Mouse (Mus musculus) neural tube, embryonic 15.5 days (tissue): ENCODE measurements around the gene Zfp276. TPM values are rescaled to one million over a fixed set of nuclear protein-coding genes. Genes with fewer than 3 reads are reported as not detected.
A peak's percentile ranks its signal among the peaks of the same experiment; 100 is the strongest.

ENCODE experiments used
- ATAC-seq: fragments of 200-750 bp; cut with Nextera tagmentation; 2 replicates; pipeline ENCODE4 v1.8.0; 2017; ENCODE audit warnings: mild to moderate bottlenecking, moderate TSS enrichment, moderate library complexity; ENCODE audit not compliant: low FRiP score
- H3K27ac ChIP-seq: fragments of 300-500 bp; sonication (generic); replicated peaks from 2 replicates; pipeline ENCODE4 v1.5.1; 2015; ENCODE audit warnings: mild to moderate bottlenecking, inconsistent platforms
- H3K27me3 ChIP-seq: fragments of 300-500 bp; sonication (generic); replicated peaks from 2 replicates; pipeline ENCODE4 v1.6.1; 2015; ENCODE audit warnings: inconsistent platforms
- H3K36me3 ChIP-seq: fragments of 300-500 bp; sonication (generic); 2 replicates; pipeline ENCODE4 v1.6.1; 2015; ENCODE audit warnings: inconsistent platforms
- H3K4me1 ChIP-seq: fragments of 300-500 bp; sonication (generic); 2 replicates; pipeline ENCODE4 v1.6.1; 2015; ENCODE audit warnings: inconsistent platforms
- H3K4me2 ChIP-seq: fragments of 300-500 bp; sonication (generic); 2 replicates; pipeline ENCODE4 v1.6.1; 2015; ENCODE audit warnings: inconsistent platforms, mild to moderate bottlenecking, moderate library complexity
- H3K4me3 ChIP-seq: fragments of 300-500 bp; sonication (generic); replicated peaks from 2 replicates; pipeline ENCODE4 v1.5.1; 2015; ENCODE audit warnings: mild to moderate bottlenecking, inconsistent platforms
- H3K9ac ChIP-seq: fragments of 300-500 bp; sonication (generic); replicated peaks from 2 replicates; pipeline ENCODE4 v1.6.1; 2015; ENCODE audit warnings: mild to moderate bottlenecking, inconsistent platforms
- H3K9me3 ChIP-seq: fragments of 300-500 bp; sonication (generic); replicated peaks from 2 replicates; pipeline ENCODE4 v1.6.1; 2016; ENCODE audit warnings: inconsistent platforms
- WGBS: fragments of 180-500 bp; shearing (Covaris S2); methylation state at CpG from one replicate; pipeline ENCODE4 v1.1.7; 2015; ENCODE audit warnings: mixed read lengths; 5-methylcytosine and 5-hydroxymethylcytosine counted together
- polyA plus RNA-seq: library from polyadenylated mRNA; unstranded; fragments of >200 nt; fragmentation: Nextera tagmentation; extraction: Ambion mirVana; gene quantifications from 2 replicates; pipeline ENCODE4 v1.2.1, GENCODE M21; 2015

Zfp276 gene
- polyA plus RNA-seq, 1 experiment from 2014 or later: 21.6 TPM

DNA sequence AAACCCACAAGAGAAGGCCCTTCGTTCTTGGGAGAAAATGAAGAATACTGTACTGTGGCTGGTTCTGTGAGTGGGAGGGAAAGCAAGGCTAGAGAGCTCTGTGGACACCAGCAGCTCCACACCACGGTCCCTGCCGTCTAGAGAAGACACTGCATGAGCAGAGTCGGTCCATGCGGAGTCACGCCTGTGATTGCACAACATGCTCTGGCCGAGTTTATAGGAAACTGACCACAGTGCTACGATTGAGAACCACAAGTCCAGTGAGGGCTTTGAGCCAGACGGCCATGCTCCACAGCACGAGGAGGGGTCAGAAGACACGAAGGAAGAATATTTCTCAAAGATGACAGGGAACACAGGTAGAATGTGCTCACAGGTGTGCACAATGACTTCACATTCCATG lies 44.3 kb downstream of the Zfp276 start:
- Histone ChIP-seq H3K4me1 (no peaks in the 10 kb centered on the region), H3K4me3 (no peak overlapping the region), H3K4me2 (no peak overlapping the region), H3K9ac (no peak overlapping the region), H3K36me3 (no peaks in the 10 kb centered on the region), H3K9me3 (no peaks in the 10 kb centered on the region), H3K27me3 (no peaks in the 10 kb centered on the region), H3K27ac (no peak overlapping the region)
- ATAC-seq: no peak
- 95% methylated on average over 11 of the region's 11 CpGs for WGBS

GRCm38 (mm10) chr8:123308738-123309137 lies 54.7 kb downstream of the Zfp276 start:
- 72% methylated on average over 4 of the region's 4 CpGs for WGBS

GRCm38 (mm10) chr8:123317781-123318466 lies 63.9 kb downstream of the Zfp276 start:
- H3K4me2 ChIP-seq: peak overlapping the region; percentile 98
- no peaks in the 10 kb centered on the region for H3K27me3 ChIP-seq
- H3K27ac ChIP-seq: no peak overlapping the region
- WGBS: 7% methylated on average over 21 of the region's 21 CpGs
- no peaks in the 10 kb centered on the region for H3K36me3 ChIP-seq
- peaks cover 16% of the 10 kb centered on the region for H3K4me1 ChIP-seq
- H3K4me3 ChIP-seq: peak overlapping the region; percentile 57
- peak; percentile 72 for ATAC-seq
- H3K9me3 ChIP-seq: no peaks in the 10 kb centered on the region
- H3K9ac ChIP-seq: peak overlapping the region; percentile 54

More at GRCm38 (mm10) chr8:123308738-123309137, 54.7 kb downstream of the Zfp276 start:
- Histone ChIP-seq H3K4me3 (no peak overlapping the region), H3K4me2 (no peak overlapping the region), H3K9me3 (no peaks in the 10 kb centered on the region), H3K27me3 (no peaks in the 10 kb centered on the region), H3K36me3 (no peaks in the 10 kb centered on the region), H3K4me1 (no peaks in the 10 kb centered on the region), H3K9ac (no peak overlapping the region), H3K27ac (no peak overlapping the region)
- no peak for ATAC-seq

- Histone ChIP-seq H3K27ac (0 out of 2 replicates have a peak within 1 kb of the TSS, but pooled peaks have one; percentile 23), H3K9ac (peak within 1 kb of the TSS; percentile 54), H3K36me3 (no peaks in the 10 kb centered on the region), H3K4me2 (peak within 1 kb of the TSS; percentile 98), H3K27me3 (no peaks in the 10 kb centered on the region), H3K4me1 (peaks cover 16% of the 10 kb centered on the region), H3K4me3 (peak within 1 kb of the TSS; percentile 57), H3K9me3 (no peaks in the 10 kb centered on the region)
- peak; percentile 99 for ATAC-seq
- 0% methylated on average over 24 of the region's 24 CpGs for WGBS
These were observed 64.5 kb downstream of the Zfp276 start, which contains the start of gene Fanca for GRCm38 (mm10) chr8:123318467-123318911. Gene Fanca (minus strand): TSS chr8:123318576.

Other genes starting within 250 kb of the Zfp276 start
- 36.5 and 59.9 TPM in 2 replicates for gene Ankrd11, start 211.9 kb upstream of the Zfp276 start, polyA plus RNA-seq
- 45.8 and 47.6 TPM in 2 replicates for gene Spg7, start 191.3 kb upstream of the Zfp276 start, polyA plus RNA-seq
- 659 and 826 TPM in 2 replicates for gene Rpl13, start 151.8 kb upstream of the Zfp276 start, polyA plus RNA-seq
- gene Cpne7, start 136.8 kb upstream of the Zfp276 start, polyA plus RNA-seq: 3.7 and 4.7 TPM in 2 replicates
- gene Sult5a1, start 95.9 kb upstream of the Zfp276 start, polyA plus RNA-seq: 2.2 and 3.4 TPM in 2 replicates
- 0.41 and 1.1 TPM in 2 replicates for gene Dpep1, start 68.0 kb upstream of the Zfp276 start, polyA plus RNA-seq
- 174 and 182 TPM in 2 replicates for gene Chmp1a, start 41.4 kb upstream of the Zfp276 start, polyA plus RNA-seq
- 6.5 and 6.6 TPM in 2 replicates for gene Spata33, start 41.4 kb upstream of the Zfp276 start, polyA plus RNA-seq
- gene Cdk10, start 29.4 kb upstream of the Zfp276 start, polyA plus RNA-seq: 42.3 and 44.2 TPM in 2 replicates
- 11.3 and 12.8 TPM in 2 replicates for gene Spata2l, start 18.0 kb upstream of the Zfp276 start, polyA plus RNA-seq
- gene Vps9d1, start 153 bp downstream of the Zfp276 start, polyA plus RNA-seq: 55.6 and 61.5 TPM in 2 replicates
- 6.1 and 9.8 TPM in 2 replicates for gene Fanca, start 64.4 kb downstream of the Zfp276 start, polyA plus RNA-seq
- gene Spire2, start 78.5 kb downstream of the Zfp276 start, polyA plus RNA-seq: 37.9 and 44.0 TPM in 2 replicates
- 368 and 390 TPM in 2 replicates for gene Tcf25, start 119.6 kb downstream of the Zfp276 start, polyA plus RNA-seq
- 0.20 and 0.22 TPM in 2 replicates for gene Mc1r, start 152.9 kb downstream of the Zfp276 start, polyA plus RNA-seq
- gene Tubb3, start 157.2 kb downstream of the Zfp276 start, polyA plus RNA-seq: 1,289 and 1,555 TPM in 2 replicates
- 46.8 and 52.3 TPM in 2 replicates for gene Def8, start 169.3 kb downstream of the Zfp276 start, polyA plus RNA-seq
- 47.3 and 50.7 TPM in 2 replicates for gene Afg3l1, start 223.7 kb downstream of the Zfp276 start, polyA plus RNA-seq